Mouse (Mus musculus) lung, postnatal 0 days (tissue): ENCODE measurements around the gene Xpo4.

Experiments
- CTCF ChIP-seq: IDR thresholded peaks from 2 replicates; pipeline ENCODE4 v1.5.1; 2016; ENCODE audit warnings: antibody characterized with exemption, mild to moderate bottlenecking
- EP300 ChIP-seq: IDR thresholded peaks from 2 replicates; pipeline ENCODE4 v1.6.1; 2016; ENCODE audit warnings: antibody characterized with exemption, mild to moderate bottlenecking, control low read depth

- no peak for TF ChIP-seq CTCF
- TF ChIP-seq EP300: no peak
These were observed 136.0 kb downstream of the Xpo4 start for GRCm38 (mm10) chr14:57529086-57529785.
